Mouse (Mus musculus): ENCODE results near the gene Anxa8.

DNA sequence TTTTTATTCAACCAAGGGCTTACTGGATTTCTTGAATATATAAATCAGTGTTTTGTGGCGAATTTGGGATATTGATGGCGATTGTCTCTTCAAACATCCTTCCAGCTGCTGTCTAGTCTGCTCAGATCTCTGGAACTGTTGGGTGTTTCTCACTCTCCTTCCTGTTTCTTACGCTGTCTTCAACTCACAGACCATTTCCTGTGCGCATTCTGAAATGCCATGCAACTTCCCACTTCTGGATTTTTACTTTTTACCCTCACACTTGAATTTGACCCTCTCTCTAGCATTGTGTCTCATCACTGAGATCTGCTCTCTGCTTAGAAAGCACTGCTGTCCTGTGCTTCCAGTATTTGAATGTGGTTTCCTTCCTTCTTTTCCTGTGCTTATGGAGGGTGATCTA is 21.8 kb downstream of the Anxa8 start:
- TF ChIP-seq CTCF (conservative IDR thresholded peaks at IDR 0.05; ENCODE audit: insufficient read depth, insufficient read length, low read depth, low read length), result no peak
- no peak for TF ChIP-seq POLR2A (IDR thresholded peaks at IDR 0.05; ENCODE audit: low read depth, low read length)

Measured in kidney, adult 2 months (tissue).